Mouse (Mus musculus): ENCODE data around the gene Pusl1.

GRCm38 (mm10) chr4:155908281-155908680 is 16.7 kb upstream of the Pusl1 start:
- TF ChIP-seq EP300 (IDR thresholded peaks at IDR 0.05; ENCODE audit: insufficient read depth, low read depth, low read length) = no peak
- no peak for TF ChIP-seq CTCF (IDR thresholded peaks at IDR 0.05)
- no peak for TF ChIP-seq POLR2A (IDR thresholded peaks at IDR 0.05; ENCODE audit: insufficient read depth, low read depth, low read length)
